Mouse (Mus musculus): ENCODE data around the gene Ahdc1.

Gene Ahdc1

DNA sequence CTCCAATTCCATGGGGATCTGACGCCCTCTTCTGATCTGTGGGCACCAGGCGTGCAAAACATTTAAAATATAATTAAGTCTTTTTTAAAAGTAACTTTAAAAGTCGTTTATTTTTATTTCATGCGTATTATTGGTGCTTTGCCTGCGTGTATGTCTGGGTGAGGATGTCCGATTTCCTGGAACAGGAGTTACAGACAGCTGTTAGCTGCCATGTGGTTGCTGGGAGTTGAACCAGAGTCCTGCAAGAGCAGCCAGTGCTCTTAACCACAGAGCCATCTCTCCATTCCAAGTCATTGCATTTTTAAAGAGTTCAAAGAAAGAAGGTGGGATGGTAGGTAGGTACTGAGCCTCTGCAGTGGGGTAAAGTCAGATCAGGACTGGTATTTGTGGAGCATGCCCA lies 43.5 kb downstream of the Ahdc1 start:
- no peak for DNase-seq (ENCODE audit: low spot score)

DNA sequence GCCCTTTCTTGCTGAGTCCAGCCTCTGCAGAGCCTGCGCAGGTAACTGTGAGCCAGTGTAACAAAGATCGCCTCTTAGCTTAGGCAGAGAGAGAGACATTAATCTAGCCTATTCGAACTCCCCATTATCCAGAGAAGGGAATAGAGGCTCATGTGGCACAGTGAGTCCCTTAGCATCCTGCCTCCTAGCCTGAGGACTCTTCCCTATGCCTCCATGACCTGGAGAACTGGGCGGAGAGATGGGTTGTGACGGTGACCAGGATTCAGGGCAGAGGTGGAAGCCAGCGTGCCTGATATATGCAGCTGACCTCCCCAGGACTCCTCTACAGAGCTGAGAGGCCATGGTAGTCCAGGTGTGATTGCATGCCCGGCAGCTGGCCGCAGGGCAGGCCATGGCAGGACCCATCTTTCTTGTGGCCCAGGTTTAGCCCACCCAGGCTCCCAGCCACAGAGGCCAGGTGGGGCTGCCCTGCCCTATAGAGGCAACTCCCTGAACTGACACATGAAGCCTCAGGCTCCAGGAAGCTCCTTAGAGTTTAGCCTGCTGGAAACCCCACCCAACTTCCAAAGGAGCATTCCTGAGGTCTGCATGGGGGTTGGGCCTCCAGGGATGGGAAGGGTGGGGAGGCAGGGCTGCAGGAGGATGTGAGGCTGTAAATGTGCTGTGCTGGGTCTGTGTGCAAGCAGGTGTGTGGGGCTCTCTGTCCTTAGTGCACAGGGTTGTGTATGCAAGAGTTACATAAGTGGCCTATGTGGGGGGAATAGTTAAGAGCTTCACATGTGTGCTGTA lies 44.3 kb downstream of the Ahdc1 start:
- DNase-seq (ENCODE audit: low spot score) = no peak

DNA sequence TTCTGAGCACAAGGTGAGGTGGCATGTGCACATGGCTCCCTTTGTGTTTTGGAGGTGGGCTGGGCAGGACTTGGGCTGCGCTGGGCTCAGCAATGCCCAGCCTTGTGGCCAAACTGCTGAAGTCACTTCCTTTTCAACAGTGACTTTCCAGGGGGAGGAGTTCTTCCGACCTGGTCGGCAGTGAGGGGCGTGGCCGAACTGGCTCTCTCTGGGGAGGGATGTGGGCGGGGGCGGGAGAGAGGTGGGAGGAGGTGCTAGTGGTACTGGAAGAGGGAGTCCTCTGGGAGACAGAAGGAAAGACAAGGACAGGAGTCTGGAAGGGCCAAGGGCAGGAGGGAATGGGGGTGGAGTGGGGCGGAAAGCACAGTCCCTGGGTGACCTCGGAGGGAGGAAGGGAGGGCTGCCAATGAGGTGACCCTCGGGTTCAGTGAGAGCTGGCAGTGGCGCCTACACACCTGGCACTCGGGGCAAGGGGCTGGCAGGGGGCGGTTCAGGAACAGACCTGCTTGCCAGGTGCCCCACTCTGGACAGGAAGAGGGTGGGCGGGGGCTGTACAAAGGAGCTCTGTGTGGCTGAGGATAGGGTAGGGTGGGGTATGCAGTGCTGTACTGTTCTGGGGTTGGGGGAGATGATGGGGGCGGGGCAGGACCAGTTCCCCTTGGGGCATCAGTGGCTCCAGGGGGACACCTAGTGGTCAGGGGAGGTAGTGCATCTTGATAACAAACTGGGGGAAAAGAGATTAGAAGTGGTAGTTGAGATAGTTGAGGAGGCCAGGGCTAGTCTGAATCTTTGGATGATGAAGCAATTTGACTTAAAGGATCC lies 45.2 kb downstream of the Ahdc1 start:
- DNase-seq (ENCODE audit: low spot score) = peak; percentile 89

DNA sequence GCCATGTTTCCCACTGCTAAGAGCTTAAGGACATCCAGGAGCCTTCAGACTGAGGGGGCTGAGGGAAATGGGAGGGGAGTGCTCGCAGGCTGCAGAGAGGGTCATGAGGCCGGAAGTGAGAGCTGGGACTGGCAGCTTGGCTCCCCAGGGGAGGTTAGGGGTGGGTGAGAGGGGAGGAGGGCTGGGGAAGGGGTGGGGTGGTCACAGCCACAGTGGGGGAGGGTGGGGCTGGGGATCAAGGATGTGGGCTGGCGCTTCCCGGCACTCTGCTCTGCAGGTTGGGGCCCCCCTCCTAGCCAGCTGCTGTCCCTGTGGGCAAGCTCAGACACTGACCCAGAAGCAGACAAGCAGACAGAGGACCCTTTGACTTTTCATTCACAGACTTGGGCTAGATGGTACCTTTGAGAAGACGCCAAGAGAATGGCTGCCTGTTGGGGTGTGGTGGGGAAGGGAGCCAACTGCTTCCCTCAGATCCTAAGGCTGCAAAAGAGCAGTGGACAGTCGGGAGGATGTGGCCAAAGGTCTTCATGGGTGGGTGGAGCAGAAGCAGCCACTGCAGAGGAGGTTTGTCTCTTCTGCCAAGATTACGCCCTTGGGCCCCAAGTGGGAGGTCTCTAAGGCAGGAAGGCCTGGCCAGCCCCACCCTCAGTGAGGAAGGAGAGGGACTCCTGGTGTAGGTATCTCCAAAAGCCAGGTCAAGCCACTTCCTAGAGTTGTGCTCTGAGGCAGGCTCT lies 46.5 kb downstream of the Ahdc1 start:
- DNase-seq (ENCODE audit: low spot score) = peak; percentile 56

DNA sequence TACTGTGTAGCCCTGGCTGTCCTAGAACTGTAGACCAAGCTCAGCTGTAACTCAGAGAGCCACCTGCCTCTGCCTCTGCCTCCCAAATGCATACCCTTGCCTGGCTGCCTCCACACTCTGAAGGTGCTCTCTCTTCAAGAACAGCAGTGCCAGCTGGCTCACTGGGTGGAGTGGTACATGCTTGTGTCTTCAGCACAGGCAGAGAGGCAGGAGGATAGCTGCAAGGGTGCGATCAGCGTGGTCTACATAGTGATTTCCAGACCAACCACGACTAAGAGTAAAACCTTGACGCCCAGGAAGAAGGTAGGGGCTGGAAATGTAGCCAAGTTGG lies 47.0 kb downstream of the Ahdc1 start:
- DNase-seq (ENCODE audit: low spot score) = no peak

DNA sequence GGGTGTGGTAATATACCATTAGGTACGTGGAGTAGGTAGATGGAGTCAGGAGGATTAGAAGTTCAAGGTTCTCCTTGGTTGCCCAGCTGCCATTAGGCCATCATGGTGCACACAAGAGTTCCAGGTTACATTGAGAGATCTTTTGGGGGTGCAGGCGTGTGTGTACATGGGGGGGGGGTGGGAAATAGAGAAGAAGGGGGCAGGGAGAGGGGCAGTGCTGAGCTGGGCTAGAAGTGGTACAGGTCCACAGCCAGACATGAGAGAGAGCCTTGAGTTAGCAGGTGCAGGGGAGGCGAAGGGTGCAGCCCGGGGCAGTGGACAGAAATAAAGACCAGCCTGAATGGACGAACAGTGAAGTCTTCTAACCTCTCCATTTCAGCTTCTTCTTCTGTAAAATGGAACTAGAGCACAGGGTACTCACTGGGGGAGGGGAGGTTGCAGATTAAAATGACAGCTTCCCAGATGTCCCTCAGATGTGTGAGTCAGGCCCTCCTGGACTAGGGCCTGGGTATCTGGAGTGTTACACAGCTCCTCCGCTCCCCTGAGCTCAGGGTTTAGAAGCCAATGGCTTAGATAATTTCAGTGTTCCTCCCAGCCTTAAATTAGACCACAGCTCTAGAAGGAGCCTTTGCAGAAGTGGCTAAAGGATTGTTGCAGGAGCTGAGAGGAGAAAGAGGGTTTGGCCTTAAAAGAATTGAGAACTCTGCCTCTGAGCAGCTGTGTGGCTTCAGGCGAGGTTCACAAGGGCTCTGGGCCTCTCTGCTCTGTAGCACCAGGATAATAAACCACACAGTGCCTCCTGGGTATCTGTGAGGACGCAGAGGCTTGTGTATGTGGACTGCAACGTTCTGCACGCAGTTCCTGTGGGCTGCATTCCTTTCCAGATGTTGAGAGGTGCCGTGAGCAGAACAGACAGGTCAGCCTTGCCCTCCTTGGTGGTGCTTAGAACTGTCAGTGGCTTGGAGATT lies 47.7 kb downstream of the Ahdc1 start:
- peak; percentile 81 for DNase-seq (ENCODE audit: low spot score)

DNA sequence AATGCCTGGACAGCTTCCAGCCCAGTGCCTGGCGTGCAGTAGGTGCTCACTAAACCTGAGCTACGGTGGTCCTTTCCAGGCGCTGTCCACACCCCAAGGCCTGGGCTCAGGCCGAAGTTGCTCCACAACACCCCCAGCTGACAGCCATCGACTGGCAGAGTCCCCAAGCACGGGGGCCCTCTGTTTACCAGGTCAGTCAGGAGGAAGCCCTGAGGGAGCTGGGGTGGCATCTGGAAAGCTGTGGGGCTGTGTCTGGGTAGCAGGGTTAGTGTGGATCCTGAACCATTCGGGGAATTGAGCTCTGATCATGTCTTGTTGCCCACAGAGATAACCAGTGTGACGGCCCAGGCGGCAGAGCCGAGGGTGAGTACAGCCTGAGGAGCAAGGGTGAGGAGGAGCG lies 49.6 kb downstream of the Ahdc1 start:
- DNase-seq (ENCODE audit: low spot score) = no peak

DNA sequence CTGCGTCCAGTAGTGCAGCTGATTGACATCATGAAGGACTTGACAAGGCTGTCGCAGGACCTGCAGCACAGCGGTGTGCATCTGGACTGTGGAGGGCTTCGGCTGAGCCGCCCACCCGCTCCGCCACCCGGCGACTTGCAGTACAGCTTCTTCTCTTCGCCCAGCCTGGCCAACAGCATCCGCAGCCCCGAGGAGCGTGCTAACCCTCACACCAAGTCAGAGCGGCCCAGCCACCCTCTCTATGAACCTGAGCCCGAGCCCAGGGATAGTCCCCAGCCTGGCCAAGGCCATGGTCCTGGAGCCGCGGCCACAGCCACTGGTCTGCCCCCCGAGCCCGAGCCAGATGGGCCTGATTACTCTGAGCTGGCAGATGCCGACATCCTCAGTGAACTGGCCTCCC lies 50.7 kb downstream of the Ahdc1 start:
- no peak for DNase-seq (ENCODE audit: low spot score)

DNA sequence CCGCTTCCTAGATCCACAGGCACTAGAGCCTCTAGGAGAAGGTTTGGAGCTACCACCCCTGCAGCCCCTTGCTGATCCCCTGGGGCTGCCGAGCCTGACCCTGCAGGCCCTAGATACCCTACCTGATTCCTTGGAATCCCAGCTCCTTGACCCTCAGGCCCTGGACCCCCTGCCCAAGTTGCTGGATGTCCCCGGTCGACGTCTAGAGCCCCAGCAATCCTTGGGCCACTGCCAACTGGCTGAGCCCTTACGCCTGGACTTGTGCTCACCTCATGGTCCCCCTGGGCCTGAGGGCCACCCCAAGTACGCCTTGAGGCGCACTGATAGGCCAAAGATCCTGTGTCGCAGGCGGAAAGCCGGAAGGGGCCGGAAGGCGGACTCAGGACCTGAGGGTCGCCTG lies 51.2 kb downstream of the Ahdc1 start:
- DNase-seq (ENCODE audit: low spot score) = no peak

DNA sequence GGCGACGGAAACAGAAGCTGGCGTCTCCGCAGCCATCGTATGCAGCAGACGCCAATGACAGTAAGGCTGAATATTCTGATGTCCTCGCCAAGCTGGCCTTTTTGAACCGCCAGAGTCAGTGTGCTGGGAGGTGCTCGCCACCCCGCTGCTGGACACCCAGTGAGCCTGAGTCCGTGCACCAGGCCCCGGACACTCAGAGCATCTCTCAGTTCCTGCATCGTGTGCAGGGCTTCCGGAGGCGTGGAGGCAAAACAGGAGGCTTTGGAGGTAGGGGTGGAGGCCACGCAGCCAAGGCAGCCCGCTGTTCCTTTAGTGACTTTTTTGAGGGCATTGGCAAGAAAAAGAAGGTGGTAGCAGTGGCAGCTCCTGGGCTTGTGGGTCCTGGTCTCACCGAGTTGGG lies 52.1 kb downstream of the Ahdc1 start:
- DNase-seq (ENCODE audit: low spot score) = no peak

DNA sequence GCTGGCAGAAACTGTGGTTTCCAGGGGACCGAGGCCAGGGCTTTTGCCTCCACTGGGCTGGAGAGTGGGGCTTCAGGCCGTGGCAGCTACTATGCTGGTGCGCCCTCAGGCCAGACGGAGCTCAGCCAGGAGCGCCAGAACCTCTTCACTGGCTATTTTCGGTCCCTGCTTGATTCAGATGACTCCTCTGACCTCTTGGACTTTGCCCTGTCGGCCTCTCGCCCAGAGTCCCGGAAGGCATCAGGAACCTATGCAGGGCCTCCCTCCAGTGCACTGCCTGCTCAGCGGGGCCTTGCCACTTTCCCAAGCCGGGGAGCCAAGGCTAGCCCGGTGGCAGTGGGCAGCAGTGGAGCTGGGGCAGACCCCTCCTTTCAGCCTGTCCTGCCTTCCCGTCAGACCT lies 52.7 kb downstream of the Ahdc1 start:
- DNase-seq (ENCODE audit: low spot score) = no peak

DNA sequence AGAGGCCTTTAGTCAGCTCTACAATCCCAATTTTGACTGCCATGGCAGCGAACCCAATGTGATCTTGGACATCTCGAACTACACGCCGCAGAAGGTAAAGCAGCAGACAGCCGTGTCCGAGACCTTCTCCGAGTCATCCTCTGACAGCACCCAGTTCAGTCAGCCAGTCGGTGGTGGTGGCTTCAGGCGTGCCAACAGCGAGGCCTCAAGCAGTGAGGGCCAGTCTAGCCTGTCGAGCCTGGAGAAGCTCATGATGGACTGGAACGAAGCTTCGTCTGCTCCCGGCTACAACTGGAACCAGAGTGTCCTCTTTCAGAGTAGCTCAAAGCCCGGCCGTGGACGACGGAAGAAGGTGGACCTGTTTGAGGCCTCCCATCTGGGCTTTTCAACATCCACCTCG lies 53.7 kb downstream of the Ahdc1 start:
- no peak for DNase-seq (ENCODE audit: low spot score)

DNA sequence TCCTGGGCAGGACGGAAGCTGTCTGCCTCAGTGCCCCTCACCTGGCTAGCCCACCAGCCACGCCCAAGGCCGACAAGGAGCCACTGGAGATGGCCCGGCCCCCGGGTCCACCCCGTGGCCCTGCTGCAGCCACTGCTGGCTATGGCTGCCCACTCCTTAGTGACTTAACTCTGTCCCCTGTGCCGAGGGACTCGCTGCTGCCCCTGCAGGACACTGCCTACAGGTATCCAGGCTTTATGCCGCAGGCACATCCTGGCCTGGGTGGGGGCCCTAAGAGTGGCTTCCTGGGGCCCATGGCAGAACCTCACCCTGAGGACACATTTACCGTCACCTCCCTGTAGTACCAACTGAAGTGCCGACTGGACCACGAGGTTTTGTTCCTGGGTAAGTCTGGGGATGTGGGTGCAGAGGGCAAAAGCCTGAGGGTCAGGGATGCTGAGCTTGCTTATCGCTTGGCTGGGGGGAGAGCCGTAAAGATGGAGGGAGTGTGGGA lies 54.9 kb downstream of the Ahdc1 start:
- no peak for DNase-seq (ENCODE audit: low spot score)

DNA sequence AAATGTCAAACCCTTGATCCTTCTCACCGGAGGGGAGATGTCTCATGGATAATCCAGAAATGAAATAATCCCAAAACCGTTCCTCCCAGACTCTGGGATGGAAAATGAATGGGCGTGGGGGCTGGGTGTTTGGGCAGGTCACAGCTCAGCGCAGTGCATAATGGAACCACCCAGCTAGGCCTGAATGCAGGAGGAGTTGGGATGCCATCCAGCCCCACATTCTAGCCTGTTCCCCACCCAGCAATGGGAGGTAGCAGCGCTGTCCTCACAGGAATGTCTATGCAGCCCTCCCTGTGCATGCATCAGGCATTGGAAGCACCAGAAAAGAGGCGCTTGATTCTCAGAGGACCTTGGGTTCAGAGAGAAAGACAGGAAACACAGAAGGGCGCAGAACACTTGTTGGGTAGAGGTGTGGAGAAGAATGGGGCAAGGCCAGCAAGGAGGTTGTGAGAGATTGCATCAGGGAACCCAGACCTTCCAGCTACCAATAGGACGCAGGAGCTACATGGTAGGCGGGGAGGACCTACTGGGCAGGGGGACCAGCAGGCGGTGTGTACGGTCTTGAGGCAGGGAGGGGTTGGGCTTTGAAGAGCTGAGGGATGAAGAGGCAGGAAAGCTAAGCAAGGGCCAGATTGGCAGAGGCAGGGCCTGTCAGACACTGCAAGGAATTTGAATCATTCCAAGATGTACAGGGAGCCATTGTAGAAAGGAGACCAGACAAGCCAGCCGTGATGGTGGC lies 57.5 kb downstream of the Ahdc1 start:
- no peak for DNase-seq (ENCODE audit: low spot score)

DNA sequence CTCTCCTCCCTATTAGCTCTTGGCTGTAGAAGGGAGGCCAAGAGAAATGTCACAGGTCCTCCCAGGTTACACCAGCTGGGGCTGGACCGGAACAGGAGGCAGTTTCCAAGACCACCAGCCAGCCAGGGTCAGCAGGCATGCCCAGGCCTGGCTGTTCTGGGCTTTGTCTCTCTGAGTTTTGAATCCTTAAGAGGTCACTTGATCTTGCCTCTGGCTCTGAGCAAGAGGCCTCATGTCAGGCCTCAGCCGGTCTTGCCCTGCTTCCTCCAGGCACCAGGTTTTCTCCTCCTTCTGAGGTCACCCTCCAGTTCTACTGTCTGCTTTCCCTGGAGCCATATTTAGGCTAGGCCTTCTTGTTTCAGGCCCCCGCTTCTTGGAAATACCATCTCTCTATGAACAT lies 59.3 kb downstream of the Ahdc1 start:
- DNase-seq (ENCODE audit: low spot score) = peak; percentile 62

DNA sequence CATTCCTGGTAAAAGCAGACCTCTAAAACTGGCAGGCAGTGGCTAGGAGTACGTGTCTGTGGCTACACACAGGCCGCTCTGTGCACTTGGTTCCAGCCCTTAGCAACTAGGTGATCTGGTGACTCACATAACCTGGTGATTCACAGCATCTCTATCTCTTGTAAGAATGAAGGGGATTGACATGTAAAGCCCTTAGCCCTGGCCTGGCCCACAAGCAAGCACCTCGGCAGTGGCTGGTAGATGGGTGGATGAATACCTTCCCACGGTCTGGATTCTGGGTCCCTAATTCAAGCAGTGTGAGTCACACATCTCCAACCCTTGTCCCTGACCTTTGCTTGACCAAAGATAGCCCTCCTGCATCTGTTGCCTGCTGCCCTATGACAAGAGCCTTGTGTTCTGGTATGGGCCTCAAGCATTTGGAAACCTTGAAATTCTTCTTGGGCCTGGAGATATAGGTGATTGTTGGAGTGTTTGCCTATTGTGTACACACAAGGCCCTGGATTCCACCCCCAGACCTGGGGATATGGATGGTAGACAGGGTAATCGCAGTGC lies 59.8 kb downstream of the Ahdc1 start:
- DNase-seq (ENCODE audit: low spot score) = no peak

DNA sequence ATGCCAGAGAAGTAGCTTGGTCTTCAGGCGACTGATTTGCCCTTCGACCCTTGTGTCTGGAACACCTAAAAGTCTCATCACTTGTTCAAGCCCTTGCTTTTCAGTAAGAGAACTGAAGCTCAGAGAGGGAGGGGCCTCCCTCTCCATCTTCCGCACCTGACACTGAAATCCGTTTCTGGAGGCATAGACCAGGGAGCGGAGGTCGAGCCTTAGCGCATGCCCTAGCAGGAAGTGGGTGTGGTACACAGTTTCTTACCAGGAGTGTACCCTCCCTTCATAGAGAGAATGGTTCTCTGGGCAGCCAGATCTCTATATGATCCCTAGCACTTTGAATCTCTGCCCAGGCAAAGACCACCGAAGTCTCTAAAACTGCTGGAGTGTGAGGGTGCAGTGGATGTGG lies 62.1 kb downstream of the Ahdc1 start:
- no peak for DNase-seq (ENCODE audit: low spot score)

DNA sequence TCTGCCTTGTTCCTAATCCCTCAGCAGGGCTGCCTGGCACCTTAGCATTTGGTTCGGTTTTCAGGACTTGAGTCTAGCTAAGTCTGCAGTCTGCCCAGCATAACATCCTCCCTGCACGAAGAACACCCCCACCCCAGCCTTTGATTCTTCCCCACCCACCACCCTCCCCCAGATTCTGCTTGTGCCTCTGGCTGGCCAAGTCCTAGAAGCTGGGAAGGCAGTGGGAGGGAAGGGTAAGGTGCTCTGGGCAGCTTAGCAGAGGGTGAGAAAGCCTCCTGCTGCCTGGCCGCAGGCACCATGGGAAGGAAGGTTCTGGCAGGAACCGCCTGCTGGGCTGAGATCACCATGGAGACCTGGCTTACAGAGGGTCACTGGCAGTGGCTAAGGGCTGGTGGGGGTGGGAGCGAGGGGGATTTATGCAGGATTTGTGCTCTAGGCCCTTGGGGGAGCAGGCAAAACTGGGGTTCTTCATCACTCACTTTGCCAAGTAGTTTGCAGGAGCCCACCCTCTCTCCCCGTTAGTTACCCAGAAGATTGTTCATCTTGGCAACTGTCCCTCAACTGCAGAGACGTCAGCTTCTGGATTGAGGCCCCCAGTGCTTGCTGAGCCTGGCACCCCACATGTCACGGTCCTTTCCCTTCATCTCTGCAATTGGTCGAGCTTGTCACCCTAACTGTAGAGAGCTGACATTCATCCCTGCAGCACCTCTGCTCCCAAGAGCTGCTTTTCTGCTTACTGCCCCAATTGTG lies 63.2 kb downstream of the Ahdc1 start:
- peak; percentile 48 for DNase-seq (ENCODE audit: low spot score)

DNA sequence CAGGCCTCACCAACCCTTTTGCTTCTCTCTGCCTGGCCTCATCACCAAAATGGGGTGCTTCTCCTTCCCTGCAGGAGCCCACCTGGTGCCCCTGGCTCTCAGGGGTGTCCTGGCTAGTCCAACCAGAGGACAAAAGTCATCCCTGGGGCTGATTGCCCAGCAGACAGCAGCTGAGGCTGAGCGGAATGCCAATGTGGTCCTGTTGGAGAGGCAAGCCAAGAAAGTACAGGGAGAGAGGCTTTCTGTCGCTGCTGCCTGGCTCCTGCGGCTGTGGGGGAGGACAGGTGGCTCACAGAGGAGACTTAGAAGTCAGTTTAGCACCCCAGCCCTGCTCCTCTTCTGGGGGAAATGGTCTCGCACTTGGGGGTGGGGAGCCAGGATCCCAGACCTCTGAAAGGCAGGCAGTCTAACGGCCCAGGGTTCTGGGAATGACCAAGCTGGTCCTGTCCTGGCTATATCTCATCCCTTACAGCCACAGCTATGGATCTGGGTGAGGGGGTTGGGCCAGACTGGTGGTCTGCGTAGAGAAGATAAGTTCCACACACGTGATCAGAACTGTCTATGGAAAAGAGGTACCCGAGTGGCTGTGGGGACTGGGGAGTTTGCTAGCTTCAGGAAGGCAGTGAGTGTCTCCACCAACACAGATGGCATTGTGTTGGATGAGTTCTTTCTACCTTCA lies 64.0 kb downstream of the Ahdc1 start:
- no peak for DNase-seq (ENCODE audit: low spot score)
